Mouse (Mus musculus): ENCODE measurements around the gene Crbn. TPM values are rescaled to one million over a fixed set of nuclear protein-coding genes. Genes with fewer than 3 reads are reported as not detected.

Crbn gene
- polyA plus RNA-seq, 1 experiment from 2014 or later, result 41.7 TPM

GRCm38 (mm10) chr6:106770046-106770445 lies 29.8 kb downstream of the Crbn start:
- Histone ChIP-seq H3K27ac (ENCODE audit: low read length) (no peak overlapping the region), H3K36me3 (ENCODE audit: control insufficient read depth, insufficient read depth, low read length) (peaks cover 8% of the 10 kb centered on the region; the same call in 1 of the 2 replicates), H3K27me3 (ENCODE audit: control insufficient read depth, insufficient read depth, low read length) (no peaks in the 10 kb centered on the region), H3K4me2 (ENCODE audit: low read depth, low read length) (peak overlapping the region; percentile 91), H3K9me3 (replicated peaks; ENCODE audit: control insufficient read depth, low read length) (no peaks in the 10 kb centered on the region), H3K4me1 (ENCODE audit: control insufficient read depth, insufficient read depth, low read length) (peaks cover 8% of the 10 kb centered on the region; the same call in 1 of the 2 replicates), H3K4me3 (replicated peaks; ENCODE audit: low read length) (peak overlapping the region; percentile 71), H3K9ac (ENCODE audit: low read length) (peak overlapping the region; percentile 74)
- no peak for ATAC-seq (ENCODE audit: insufficient read depth, low FRiP score)
- WGBS, result 41% methylated on average over 4 of the region's 4 CpGs

DNA sequence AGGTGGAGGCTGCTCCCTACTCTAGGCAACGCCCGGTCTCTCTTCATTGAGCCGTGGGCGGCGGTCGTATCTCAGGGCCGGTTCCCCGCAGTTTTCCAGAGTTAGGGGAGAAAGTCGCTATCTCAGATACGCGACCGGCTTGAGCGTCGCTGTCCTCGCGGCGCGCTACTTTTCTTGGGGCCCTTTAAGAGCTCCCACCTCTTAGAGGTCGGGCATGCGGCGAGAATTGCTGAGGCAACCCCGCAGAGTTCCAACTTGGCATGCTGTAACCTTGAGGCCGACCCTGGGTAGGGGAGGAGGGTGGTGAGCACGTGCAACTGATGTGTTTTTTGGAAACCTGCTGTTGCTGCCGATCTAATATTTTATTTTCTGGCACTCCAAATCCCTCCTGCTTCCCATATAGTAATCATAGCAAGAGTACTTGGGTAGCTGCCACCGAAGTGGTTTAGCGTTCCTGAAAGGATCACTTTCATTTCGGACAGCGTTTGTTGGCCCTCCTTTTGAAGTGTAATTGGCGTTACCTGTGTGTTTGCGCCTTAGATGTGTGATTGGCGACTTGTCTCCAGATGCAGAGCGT lies 30.5 kb downstream of the Crbn start:
- Histone ChIP-seq H3K27ac (ENCODE audit: low read length) (peak overlapping the region; percentile 9; the same call in 1 of the 2 replicates), H3K4me2 (ENCODE audit: low read depth, low read length) (peak overlapping the region; percentile 91), H3K9ac (ENCODE audit: low read length) (peak overlapping the region; percentile 74), H3K36me3 (ENCODE audit: control insufficient read depth, insufficient read depth, low read length) (peaks cover 6% of the 10 kb centered on the region; the same call in 1 of the 2 replicates), H3K4me1 (ENCODE audit: control insufficient read depth, insufficient read depth, low read length) (peaks cover 8% of the 10 kb centered on the region; the same call in 1 of the 2 replicates), H3K9me3 (replicated peaks; ENCODE audit: control insufficient read depth, low read length) (no peaks in the 10 kb centered on the region), H3K4me3 (replicated peaks; ENCODE audit: low read length) (peak overlapping the region; percentile 71), H3K27me3 (ENCODE audit: control insufficient read depth, insufficient read depth, low read length) (no peaks in the 10 kb centered on the region)
- 2% methylated on average over 33 of the region's 33 CpGs for WGBS
- ATAC-seq (ENCODE audit: insufficient read depth, low FRiP score), result peak; percentile 69

GRCm38 (mm10) chr6:106768640-106769289 lies 31.1 kb downstream of the Crbn start, which contains the start of gene Trnt1:
Trnt1 (plus strand) TSS chr6:106769120.
- Histone ChIP-seq H3K27ac (ENCODE audit: low read length) (peak within 1 kb of the TSS; percentile 9; the same call in 1 of the 2 replicates), H3K36me3 (ENCODE audit: control insufficient read depth, insufficient read depth, low read length) (peaks cover 3% of the 10 kb centered on the region; the same call in 1 of the 2 replicates), H3K9me3 (replicated peaks; ENCODE audit: control insufficient read depth, low read length) (no peaks in the 10 kb centered on the region), H3K4me1 (ENCODE audit: control insufficient read depth, insufficient read depth, low read length) (peaks cover 8% of the 10 kb centered on the region; the same call in 1 of the 2 replicates), H3K27me3 (ENCODE audit: control insufficient read depth, insufficient read depth, low read length) (no peaks in the 10 kb centered on the region), H3K4me2 (ENCODE audit: low read depth, low read length) (peak within 1 kb of the TSS; percentile 91), H3K9ac (ENCODE audit: low read length) (peak within 1 kb of the TSS; percentile 74), H3K4me3 (replicated peaks; ENCODE audit: low read length) (peak within 1 kb of the TSS; percentile 71)
- 8% methylated on average over 35 of the region's 35 CpGs for WGBS
- peak; percentile 100 for ATAC-seq (ENCODE audit: insufficient read depth, low FRiP score)

- WGBS, result 74% methylated on average over 4 of the region's 4 CpGs
- Histone ChIP-seq H3K4me2 (ENCODE audit: low read depth, low read length) (no peak overlapping the region), H3K27ac (ENCODE audit: low read length) (no peak overlapping the region), H3K9me3 (replicated peaks; ENCODE audit: control insufficient read depth, low read length) (no peaks in the 10 kb centered on the region), H3K4me3 (replicated peaks; ENCODE audit: low read length) (no peak overlapping the region), H3K4me1 (ENCODE audit: control insufficient read depth, insufficient read depth, low read length) (peaks cover 8% of the 10 kb centered on the region; the same call in 1 of the 2 replicates), H3K9ac (ENCODE audit: low read length) (no peak overlapping the region), H3K36me3 (ENCODE audit: control insufficient read depth, insufficient read depth, low read length) (no peaks in the 10 kb centered on the region), H3K27me3 (ENCODE audit: control insufficient read depth, insufficient read depth, low read length) (no peaks in the 10 kb centered on the region)
- ATAC-seq (ENCODE audit: insufficient read depth, low FRiP score), result no peak
These were observed 33.1 kb downstream of the Crbn start for GRCm38 (mm10) chr6:106766774-106767173.

- Histone ChIP-seq H3K4me2 (ENCODE audit: low read depth, low read length) (no peak overlapping the region), H3K4me3 (replicated peaks; ENCODE audit: low read length) (no peak overlapping the region), H3K36me3 (ENCODE audit: control insufficient read depth, insufficient read depth, low read length) (no peaks in the 10 kb centered on the region), H3K27me3 (ENCODE audit: control insufficient read depth, insufficient read depth, low read length) (no peaks in the 10 kb centered on the region), H3K9ac (ENCODE audit: low read length) (no peak overlapping the region), H3K9me3 (replicated peaks; ENCODE audit: control insufficient read depth, low read length) (no peaks in the 10 kb centered on the region), H3K4me1 (ENCODE audit: control insufficient read depth, insufficient read depth, low read length) (peaks cover 8% of the 10 kb centered on the region; the same call in 1 of the 2 replicates), H3K27ac (ENCODE audit: low read length) (no peak overlapping the region)
- ATAC-seq (ENCODE audit: insufficient read depth, low FRiP score), result no peak
- 73% methylated on average over 1 of the region's 1 CpGs for WGBS
These were observed 34.0 kb downstream of the Crbn start for GRCm38 (mm10) chr6:106765892-106766291.

DNA sequence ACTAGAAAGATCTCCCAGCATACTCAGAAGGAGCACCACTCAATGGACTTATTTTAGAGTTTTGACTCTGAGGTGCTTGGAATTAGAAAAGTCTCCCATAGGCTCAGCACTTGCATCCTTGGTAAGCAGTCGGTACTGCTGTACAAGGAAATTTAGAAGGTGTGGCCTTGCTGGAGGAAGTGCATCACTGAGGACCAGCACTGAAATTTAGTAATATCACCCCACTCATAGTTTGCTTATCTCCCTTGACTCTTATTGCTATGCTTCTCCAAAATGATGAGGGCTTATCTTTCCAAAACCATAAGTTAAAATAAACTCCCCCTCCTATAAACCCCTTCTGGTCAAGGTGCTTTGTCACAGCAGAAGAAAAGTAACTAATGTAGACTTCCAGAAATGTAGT lies 38.4 kb downstream of the Crbn start:
- Histone ChIP-seq H3K9ac (ENCODE audit: low read length) (no peak overlapping the region), H3K27ac (ENCODE audit: low read length) (no peak overlapping the region), H3K36me3 (ENCODE audit: control insufficient read depth, insufficient read depth, low read length) (no peaks in the 10 kb centered on the region), H3K27me3 (ENCODE audit: control insufficient read depth, insufficient read depth, low read length) (no peaks in the 10 kb centered on the region), H3K4me2 (ENCODE audit: low read depth, low read length) (no peak overlapping the region), H3K4me3 (replicated peaks; ENCODE audit: low read length) (no peak overlapping the region), H3K9me3 (replicated peaks; ENCODE audit: control insufficient read depth, low read length) (no peaks in the 10 kb centered on the region), H3K4me1 (ENCODE audit: control insufficient read depth, insufficient read depth, low read length) (no peaks in the 10 kb centered on the region)
- no peak for ATAC-seq (ENCODE audit: insufficient read depth, low FRiP score)
- 82% methylated on average over 1 of the region's 1 CpGs for WGBS

- Histone ChIP-seq H3K9ac (ENCODE audit: low read length) (no peak overlapping the region), H3K27ac (ENCODE audit: low read length) (no peak overlapping the region), H3K36me3 (ENCODE audit: control insufficient read depth, insufficient read depth, low read length) (no peaks in the 10 kb centered on the region), H3K27me3 (ENCODE audit: control insufficient read depth, insufficient read depth, low read length) (no peaks in the 10 kb centered on the region), H3K4me1 (ENCODE audit: control insufficient read depth, insufficient read depth, low read length) (no peaks in the 10 kb centered on the region), H3K9me3 (replicated peaks; ENCODE audit: control insufficient read depth, low read length) (no peaks in the 10 kb centered on the region), H3K4me2 (ENCODE audit: low read depth, low read length) (no peak overlapping the region), H3K4me3 (replicated peaks; ENCODE audit: low read length) (no peak overlapping the region)
- 81% methylated on average over 3 of the region's 3 CpGs for WGBS
- no peak for ATAC-seq (ENCODE audit: insufficient read depth, low FRiP score)
These were observed 39.2 kb downstream of the Crbn start for GRCm38 (mm10) chr6:106760473-106761218.

- Histone ChIP-seq H3K4me2 (ENCODE audit: low read depth, low read length) (no peak overlapping the region), H3K27ac (ENCODE audit: low read length) (no peak overlapping the region), H3K9me3 (replicated peaks; ENCODE audit: control insufficient read depth, low read length) (no peaks in the 10 kb centered on the region), H3K36me3 (ENCODE audit: control insufficient read depth, insufficient read depth, low read length) (no peaks in the 10 kb centered on the region), H3K4me3 (replicated peaks; ENCODE audit: low read length) (no peak overlapping the region), H3K27me3 (ENCODE audit: control insufficient read depth, insufficient read depth, low read length) (no peaks in the 10 kb centered on the region), H3K9ac (ENCODE audit: low read length) (no peak overlapping the region), H3K4me1 (ENCODE audit: control insufficient read depth, insufficient read depth, low read length) (no peaks in the 10 kb centered on the region)
- 82% methylated on average over 3 of the region's 3 CpGs for WGBS
- ATAC-seq (ENCODE audit: insufficient read depth, low FRiP score), result no peak
These were observed 41.6 kb downstream of the Crbn start for GRCm38 (mm10) chr6:106758299-106758698.

GRCm38 (mm10) chr6:106750291-106750690 lies 49.6 kb downstream of the Crbn start:
- no peaks in the 10 kb centered on the region for H3K9me3 ChIP-seq (replicated peaks; ENCODE audit: control insufficient read depth, low read length)
- ATAC-seq (ENCODE audit: insufficient read depth, low FRiP score), result no peak
- no peaks in the 10 kb centered on the region for H3K36me3 ChIP-seq (ENCODE audit: control insufficient read depth, insufficient read depth, low read length)
- H3K4me2 ChIP-seq (ENCODE audit: low read depth, low read length), result no peak overlapping the region
- no peak overlapping the region for H3K9ac ChIP-seq (ENCODE audit: low read length)
- no peaks in the 10 kb centered on the region for H3K27me3 ChIP-seq (ENCODE audit: control insufficient read depth, insufficient read depth, low read length)
- H3K27ac ChIP-seq (ENCODE audit: low read length), result no peak overlapping the region
- WGBS, result 70% methylated on average over 7 of the region's 7 CpGs
- no peaks in the 10 kb centered on the region for H3K4me1 ChIP-seq (ENCODE audit: control insufficient read depth, insufficient read depth, low read length)
- H3K4me3 ChIP-seq (replicated peaks; ENCODE audit: low read length), result no peak overlapping the region

All from stomach, embryonic 16.5 days (tissue).